Comparison of ENCODE assay signal across 17 mouse cellular contexts in genomic region chr7:113880021-113880420, GRCm38 (mm10).
"Had no signal": no experiment of that assay in that cellular context is flagged by ENCODE, and none has a peak within 500 bp of the region (broad histone marks: within the 10 kb centered on the region; RNA-seq: fewer than 3 reads in every experiment).

No protein-coding gene starts in this region.

- H3K9ac ChIP-seq: liver, embryonic 13.5 days; liver, embryonic 15.5 days; liver, postnatal 0 days; lung, embryonic 15.5 days; neural tube, embryonic 12.5 days; stomach, embryonic 15.5 days had no signal

- DNase-seq: liver, embryonic 13.5 days; liver, postnatal 0 days; lung, adult 2 months; lung, postnatal 14 days; lung, postnatal 36 days; right cerebral cortex, postnatal 14 days; thymus, adult 18-20 months; thymus, postnatal 14 days; thymus, postnatal 36 days had no signal

- H3K9me3 ChIP-seq: liver, embryonic 13.5 days; liver, embryonic 15.5 days; lung, embryonic 15.5 days; megakaryocyte, embryonic 14.5 days; neural tube, embryonic 12.5 days; stomach, embryonic 15.5 days had no signal

- H3K4me3 ChIP-seq: liver, embryonic 13.5 days; liver, embryonic 15.5 days; lung, embryonic 15.5 days; megakaryocyte, embryonic 14.5 days; neural tube, embryonic 12.5 days; stomach, embryonic 15.5 days had no signal

- H3K4me1 ChIP-seq: liver, embryonic 13.5 days; liver, embryonic 15.5 days; lung, embryonic 15.5 days; megakaryocyte, embryonic 14.5 days; stomach, embryonic 15.5 days had no signal

- H3K4me2 ChIP-seq: liver, embryonic 11.5 days; liver, embryonic 13.5 days; liver, embryonic 15.5 days; lung, embryonic 15.5 days; neural tube, embryonic 12.5 days; stomach, embryonic 15.5 days had no signal

- H3K36me3 ChIP-seq: liver, embryonic 13.5 days; liver, embryonic 15.5 days; lung, embryonic 15.5 days; neural tube, embryonic 12.5 days; stomach, embryonic 15.5 days had no signal

- H3K27ac ChIP-seq: liver, embryonic 13.5 days; liver, embryonic 15.5 days; lung, embryonic 15.5 days; macrophage; neural tube, embryonic 12.5 days; stomach, embryonic 15.5 days had no signal

- ATAC-seq: liver, postnatal 0 days; lung, postnatal 0 days had no signal

- H3K27me3 ChIP-seq: liver, embryonic 13.5 days; liver, embryonic 15.5 days; lung, embryonic 15.5 days; megakaryocyte, embryonic 14.5 days; neural tube, embryonic 12.5 days; stomach, embryonic 15.5 days had no signal
